Mouse (Mus musculus): ENCODE measurements around the gene Rif1.

Rif1 gene

DNA sequence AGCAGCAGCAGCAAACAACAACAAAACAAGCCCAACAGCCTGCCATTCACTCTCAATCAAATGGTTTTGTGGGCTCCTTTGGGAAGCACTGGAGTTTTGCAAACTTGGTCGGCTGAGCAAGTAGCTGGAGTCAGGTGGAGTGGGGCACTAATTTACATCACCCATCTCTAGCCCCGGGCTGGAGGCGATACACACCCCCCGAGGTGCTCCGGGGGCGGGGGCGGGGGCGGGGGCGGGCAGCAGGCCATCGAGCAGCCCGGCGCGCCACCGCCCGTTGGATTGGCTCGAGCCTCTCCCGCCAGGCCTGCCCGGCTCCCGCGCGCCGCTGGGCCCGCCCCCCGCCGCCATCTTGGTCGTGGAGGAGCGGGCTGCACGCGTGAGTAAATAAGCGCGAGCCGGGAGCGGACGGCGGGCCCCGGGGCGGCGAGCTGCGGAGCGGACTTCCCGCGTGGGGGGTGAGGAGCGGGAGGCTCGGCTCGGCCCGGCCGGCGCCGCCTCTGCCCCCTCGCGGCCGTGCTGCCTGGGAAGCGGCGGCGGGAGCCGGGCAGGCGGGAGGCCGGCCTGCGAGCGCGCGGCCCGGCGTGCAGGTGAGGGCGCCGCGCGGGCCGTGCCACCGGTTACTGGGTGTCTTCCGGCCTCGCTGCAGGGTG is at the start of gene Rif1:
Rif1 (plus strand) TSS at position 342 of the 650 bp plus-strand sequence.
- peak; percentile 87 to 92 for DNase-seq

DNA sequence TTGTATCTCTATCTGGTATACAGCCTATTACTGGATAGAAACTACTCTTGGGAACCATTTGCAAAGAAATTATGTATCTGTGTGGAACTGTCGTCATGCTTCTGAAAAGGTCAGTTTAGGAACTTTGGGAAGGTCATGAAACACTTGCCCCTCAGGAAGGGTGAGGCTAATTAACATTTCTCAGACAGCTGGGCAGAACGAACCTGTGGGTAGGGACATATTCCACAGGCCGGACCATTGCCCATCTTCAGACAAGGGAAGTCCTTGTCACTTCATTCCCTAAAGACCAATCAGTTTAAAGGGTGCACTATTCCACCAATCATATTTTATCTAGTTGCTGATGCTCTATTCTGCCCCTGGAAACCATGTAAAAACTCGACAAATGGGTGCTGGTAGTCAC is 45.6 kb upstream of the Rif1 start:
- no peak for DNase-seq

DNA sequence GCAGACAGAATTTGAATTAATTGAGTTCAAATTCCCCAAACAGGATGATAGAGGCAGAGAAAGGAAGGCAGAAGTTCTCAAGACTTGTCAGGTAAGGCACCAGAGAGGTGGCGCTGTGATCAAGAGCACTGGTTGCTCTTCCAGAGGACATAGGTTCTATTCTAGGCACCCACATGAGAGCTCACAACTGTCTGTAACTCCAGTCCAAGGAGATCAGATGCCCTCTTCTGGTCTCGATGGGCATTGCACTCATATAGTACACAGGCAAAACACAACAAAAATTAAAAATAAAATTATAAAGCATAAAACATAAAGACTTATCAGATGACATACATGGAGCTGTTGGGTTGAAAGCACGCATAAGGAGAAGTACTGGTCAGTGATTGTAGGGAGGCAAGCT is 43.2 kb upstream of the Rif1 start:
- no peak for DNase-seq

DNA sequence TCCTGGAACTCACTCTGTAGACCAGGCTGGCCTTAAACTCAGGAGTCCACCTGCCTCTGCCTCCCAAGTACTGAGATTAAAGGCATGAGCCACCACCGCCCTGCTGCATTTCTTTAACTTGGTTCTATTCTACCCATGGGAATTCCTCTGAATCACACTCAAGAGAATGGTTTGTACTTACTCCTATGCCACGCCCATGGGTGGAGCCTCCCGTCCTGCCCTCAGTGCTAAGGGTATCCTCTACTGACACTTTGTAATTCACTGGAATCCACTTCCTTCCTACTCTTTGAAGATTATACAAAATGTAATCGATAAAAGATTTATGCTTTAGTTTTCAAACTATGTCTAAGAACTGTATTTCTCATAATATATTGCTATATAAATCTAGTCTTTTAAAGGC is 41.1 kb upstream of the Rif1 start:
- DNase-seq: no peak

DNA sequence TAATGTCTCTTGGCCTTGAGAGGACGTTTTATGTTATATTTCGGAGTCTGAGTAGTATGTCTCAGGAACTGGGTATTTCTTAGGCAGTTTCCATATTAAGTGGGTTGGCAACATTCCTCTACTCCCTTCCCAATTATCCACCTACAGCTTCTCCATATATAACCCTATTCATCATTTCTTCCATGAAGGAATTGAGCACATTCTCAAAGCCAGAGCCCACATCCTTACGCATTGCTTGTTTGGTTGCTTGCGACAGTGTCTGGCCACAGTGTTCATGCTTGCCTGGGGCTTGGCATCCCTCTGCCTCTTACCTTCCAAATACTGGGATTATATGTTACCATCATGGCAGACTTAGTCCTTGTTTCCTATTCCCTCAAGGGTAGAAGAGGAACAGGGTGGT is 38.0 kb upstream of the Rif1 start:
- DNase-seq: no peak

DNA sequence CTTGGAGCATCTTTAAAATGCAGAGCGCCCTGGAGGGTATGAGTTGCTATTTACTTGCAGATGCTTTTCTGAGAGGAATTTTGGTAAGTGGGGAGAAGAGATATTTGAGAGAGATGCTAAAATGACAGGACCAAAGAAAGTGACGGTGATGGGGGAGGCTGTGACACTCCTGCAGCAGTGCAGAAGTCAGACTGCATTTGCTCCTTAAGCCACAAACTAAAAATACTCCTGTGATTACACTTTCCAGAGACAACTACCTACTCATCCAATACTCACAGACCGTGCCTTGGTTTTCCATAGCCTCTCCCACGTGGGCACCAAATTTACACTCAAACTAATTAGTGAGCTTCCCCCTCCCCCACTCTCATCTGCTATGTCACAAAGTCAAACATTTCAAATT is 37.5 kb upstream of the Rif1 start:
- no peak for DNase-seq

DNA sequence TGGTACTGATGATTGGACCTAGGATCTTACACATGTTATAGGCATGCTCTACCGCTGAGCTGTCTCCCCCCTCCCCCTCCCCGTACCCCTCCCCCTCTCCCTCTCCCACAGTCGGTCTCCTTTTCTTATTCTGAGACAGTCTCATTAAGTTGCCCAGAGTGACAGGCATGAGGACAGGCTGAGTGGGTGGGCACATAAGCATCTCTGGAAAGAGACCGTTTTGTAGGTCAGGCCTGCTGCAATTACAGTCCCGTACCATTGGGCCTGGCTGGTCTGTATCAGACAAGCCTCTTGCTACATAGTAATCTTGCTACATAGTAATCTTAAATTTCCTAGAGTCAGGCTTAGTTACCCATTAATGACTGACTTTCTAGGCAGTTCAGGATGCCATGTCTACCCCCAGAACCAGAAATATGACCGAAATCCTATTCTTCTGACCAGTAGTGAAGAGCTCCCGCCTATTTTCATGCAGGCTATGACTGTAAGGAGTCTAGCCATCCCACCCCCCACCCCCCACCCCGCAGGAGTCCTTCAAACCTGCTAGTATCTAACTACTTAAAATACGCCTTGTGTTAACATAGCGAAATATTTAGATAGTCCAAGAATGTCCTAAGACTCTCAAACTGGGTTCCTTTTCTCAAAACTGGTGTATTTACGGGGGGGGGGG is 35.6 kb upstream of the Rif1 start:
- DNase-seq: no peak

DNA sequence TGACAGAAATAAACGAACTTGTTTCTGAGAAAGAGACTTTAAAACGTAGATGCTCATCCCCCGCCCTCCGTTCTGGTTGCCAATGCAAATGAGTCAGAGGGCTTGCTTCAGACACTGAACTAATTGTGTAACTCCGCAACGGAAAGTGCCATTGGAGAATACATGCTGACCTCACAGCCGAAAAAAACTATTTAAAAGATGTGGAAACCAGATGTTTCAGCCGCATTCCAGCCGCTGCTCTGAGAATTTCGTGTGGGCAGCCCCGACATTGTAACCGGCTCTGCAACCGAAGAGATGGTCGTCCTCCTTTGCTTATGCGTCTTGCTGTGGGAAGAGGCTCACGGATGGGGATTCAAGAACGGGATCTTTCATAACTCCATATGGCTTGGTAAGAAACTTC is 34.8 kb upstream of the Rif1 start, which contains the start of gene Tnfaip6:
Tnfaip6 (plus strand) TSS at position 128 of the 400 bp plus-strand sequence.
- peak; percentile 9 to 33 for DNase-seq

DNA sequence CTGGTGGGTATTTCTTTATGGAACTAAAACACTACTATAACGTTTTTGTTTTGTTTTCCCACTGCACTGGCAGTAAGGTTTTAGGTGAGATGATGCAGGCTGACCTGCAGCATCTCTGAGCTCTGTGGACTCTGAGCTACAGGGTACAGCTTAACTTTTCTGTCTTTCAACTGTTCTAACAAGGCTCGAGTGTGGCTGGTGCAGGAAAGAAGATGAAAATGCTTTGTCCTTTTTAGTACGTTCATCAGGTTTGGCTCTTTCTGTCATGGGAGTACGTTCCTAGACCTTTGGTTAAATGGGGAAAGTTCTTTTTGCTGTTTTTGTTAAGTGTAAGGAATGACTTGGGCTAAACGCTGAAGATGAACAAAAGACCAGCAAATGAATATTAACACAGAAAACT is 34.1 kb upstream of the Rif1 start:
- no peak for DNase-seq

DNA sequence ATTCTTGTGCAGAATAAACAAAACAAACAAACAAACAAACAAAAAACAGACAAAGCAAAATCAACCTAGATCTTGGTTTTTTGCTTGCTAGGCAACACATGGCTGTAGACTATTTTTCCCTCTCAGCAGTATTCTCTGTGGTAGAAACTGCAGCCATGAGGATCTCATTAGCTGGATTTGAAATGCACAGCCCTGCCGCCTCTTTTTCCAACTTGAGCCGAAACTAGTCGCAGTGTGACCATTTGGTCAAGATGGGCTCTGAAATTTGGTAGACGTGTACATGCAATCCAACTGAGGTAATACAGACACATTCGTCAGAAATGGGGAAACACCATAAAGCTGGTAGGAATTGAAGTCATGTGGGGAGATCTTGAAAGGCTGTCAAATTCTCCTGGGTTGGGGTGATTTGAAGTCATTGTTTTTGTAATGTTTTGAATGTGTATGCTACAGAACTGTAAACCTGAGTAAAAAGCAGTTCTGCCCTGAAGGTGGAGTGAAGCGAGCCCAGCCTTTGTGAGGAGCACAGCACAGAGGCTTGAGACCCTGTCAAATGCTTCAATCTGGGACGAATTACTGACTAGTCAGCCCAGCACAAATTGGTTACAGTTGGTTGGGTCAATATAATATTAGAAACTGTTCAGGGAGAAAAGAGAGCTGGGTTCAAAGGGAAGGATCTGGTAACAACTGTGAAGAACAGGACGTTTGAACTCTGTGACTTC is 33.4 kb upstream of the Rif1 start:
- no peak for DNase-seq

DNA sequence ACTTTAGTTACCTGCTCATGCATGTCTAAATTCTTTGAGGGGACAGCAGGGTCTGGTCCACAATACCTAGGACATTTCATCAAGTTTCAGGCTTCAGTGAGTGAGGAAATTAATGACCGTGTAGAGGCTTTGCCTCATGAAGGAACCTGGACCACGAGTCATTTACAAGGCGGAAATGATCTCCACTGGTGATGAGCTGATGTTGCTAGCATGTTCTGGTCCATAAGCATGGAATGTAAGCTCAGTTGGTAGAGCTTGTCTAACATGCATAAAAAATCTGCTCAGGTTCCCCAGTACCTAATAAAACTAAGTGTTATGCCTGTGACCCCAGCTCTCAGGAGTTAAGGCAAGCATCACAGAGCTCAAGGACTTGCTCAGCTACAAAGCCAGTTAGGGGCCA is 30.5 kb upstream of the Rif1 start:
- DNase-seq: no peak

DNA sequence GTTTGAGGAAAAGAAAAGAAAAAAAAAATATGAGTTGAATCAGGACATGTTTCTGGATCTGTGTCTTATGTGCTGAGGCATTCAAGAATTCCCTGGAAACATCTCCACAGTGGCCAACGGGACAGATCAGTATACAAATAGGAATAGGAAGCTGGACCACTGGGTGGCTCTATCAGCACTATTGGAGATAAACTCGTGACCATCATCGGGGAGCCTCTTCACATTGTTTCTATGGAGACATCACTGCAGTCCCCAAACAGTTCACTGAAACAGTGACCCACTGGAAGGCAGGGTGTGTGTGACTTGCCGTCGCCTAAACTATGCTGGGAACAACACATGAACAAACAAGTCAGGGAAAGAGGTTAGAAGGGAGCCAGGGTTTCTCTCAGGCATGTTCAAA is 29.9 kb upstream of the Rif1 start:
- DNase-seq: no peak

DNA sequence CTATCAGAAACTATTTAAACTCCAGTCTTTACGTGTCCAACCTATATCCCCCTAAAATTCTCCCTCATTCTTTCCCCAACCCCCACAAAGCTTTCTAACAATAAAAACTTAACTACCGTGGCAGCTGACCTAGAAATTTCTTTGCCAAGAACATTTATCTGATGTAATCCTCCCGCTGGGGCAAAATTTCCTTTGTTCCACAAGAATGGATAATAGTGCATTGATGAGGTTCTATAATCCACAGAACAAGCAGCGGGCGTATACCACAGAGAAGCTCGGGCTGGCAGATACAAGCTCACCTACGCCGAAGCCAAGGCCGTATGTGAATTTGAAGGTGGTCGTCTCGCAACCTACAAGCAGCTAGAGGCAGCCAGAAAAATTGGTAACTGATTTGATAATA is 29.1 kb upstream of the Rif1 start:
- DNase-seq: no peak

DNA sequence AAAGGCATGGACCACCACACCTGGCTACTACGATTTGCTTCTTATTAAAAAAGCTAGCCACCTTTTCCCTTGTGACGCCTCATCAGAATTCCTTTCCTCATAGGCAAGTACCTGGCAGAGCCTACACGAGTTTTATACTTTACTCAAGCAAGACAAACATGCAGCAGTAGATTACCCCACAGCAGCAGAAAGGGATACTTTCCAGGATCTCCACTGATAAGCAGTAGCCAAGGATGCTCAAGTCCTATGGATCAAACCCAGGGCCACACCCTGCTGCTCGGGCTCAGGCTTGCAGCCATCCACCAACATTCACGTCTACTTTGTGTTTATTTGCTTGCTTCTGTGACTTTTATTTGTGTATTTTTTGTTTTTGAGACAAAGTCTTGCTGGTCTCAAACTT is 26.6 kb upstream of the Rif1 start:
- DNase-seq: no peak

DNA sequence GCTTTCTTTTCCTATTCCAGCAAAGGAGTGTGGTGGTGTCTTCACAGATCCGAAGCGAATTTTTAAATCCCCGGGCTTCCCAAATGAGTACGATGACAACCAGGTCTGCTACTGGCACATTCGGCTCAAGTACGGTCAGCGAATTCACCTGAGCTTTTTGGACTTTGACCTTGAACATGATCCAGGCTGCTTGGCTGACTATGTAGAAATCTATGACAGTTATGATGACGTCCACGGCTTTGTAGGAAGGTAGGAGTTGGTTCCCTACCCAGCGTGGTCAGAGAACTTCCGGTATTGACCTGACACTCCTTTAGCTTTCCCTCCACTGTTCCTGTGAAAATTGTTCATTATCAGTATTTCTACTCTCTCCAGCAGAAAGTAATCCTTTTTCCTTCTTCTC is 21.8 kb upstream of the Rif1 start:
- no peak for DNase-seq

DNA sequence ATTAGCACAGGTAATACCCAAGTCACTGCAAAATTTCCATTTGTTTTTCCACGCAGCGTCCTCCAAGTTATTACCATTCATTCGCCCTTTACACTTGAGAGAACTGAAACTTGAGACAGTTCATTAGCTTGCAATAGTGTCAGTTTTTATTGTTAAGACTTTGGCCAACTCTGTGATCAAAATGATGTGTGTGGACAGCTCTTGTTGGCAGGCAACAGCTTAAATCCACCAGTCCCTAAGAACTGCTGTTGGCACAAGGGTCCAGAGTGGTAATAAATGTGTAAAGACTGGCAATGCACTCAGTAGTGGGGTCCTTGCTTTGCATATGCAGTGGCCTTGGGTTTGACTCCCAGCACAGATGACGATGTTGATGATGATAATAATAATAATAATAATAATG is 20.3 kb upstream of the Rif1 start:
- no peak for DNase-seq

DNA sequence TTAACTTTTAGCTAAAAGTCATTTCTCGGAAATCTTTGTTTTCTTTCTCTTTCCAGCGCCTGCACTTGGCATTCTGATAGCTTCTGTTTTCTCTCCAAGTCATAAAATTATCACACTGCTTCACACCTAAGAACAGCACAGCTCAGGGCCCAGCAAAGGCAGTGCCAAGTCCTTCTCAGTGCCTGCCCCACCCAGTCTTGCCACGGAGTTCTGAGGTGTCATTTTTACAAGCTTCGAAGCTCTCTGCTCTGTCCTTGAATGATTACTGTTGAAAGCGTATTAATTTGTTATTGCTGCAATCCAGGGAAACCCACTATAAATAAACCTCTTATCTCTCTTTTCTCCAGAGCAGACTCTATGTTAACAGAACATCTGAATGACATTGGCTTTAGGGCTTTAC is 19.1 kb upstream of the Rif1 start:
- DNase-seq: no peak

DNA sequence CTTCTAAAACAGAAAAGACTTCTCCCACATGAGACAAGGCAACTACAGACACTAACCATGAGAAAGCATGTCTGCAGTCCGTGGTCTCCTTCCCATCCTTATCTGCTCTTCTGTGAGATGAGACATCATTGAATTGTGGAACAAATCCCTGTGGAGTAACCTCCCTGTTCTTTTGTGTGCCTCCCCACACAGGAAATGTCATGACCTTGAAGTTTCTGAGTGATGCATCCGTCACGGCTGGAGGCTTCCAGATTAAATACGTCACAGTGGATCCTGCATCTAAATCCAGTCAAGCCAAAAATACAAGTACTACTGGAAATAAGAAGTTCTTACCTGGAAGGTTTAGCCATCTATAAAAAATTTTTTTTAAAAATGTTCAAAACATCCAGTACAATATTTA is 17.0 kb upstream of the Rif1 start:
- DNase-seq: no peak

DNA sequence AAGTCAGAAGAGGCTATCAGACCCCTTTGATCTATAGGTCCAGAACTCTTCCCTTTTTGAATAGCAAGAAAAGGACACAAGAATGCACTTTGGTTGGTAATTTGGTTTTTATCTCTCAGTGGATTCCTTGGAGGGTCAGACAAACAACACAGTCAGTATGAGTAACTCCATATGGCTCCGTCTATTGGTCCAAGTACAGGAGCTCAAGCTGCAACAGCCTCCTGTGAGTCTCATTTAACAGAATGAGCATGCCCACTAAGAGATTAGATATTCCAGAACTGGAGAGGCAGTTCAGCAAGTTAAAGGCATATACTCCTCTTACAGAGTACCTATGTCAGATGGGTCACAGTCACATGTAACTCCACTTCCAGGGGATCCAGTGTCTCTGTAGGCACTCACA is 15.5 kb upstream of the Rif1 start:
- DNase-seq: no peak

DNA sequence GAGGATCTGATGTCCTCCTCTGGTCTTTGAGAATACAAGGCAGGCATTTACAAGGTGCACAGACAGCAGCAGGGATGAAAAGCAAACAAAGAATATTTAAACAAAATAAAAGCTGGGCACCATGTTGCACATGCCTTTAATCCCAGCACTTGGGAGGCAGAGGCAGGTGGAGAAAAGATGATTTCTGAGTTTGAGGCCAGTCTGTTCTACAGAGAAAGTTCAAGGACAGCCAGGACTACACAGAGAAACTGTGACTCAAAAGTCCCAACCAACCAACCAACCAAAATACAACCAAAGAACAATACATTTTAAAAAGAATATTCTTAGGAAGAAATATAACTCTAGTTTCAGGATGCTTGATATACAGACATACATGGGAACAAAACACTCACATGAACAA is 15.0 kb upstream of the Rif1 start:
- DNase-seq: no peak

DNA sequence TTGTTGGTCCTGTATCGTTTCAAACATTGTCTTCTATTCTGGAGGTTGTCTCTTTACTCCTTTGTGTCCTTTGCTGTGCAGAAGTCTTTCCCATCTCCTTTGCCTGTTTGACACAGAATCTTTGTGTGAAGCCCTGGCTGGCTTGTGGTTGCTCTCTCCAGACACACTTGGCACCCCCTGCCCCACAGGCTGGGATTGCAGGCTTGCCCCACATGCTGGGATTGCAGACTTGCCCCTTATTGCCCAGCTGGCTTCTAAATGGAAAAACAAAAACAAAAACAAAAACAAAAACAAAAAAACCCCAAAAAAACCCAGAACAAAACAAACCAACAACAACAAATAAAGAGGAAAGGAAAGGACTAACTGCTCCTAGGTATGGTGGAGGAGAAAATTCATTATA is 4.0 kb upstream of the Rif1 start:
- no peak for DNase-seq

DNA sequence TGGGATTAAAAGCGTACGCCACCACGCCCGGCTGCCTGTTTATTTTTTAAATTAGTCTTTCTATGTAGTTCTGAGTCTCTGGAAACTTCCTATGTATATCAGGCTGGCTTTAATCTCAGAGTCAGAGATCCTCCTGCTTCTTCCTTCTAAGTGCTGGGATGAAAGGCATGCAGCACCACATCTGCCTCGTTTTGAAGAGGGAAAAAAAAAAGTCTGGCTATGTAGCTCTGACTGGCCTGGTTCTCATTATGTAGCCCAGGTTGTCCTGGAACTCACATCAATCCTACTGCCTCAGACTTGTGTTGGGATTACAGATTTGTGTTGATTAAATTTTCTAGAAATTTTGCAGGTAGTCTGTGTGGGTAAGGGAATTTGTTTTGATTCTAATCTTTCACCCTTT is 1.8 kb upstream of the Rif1 start:
- DNase-seq: no peak

DNA sequence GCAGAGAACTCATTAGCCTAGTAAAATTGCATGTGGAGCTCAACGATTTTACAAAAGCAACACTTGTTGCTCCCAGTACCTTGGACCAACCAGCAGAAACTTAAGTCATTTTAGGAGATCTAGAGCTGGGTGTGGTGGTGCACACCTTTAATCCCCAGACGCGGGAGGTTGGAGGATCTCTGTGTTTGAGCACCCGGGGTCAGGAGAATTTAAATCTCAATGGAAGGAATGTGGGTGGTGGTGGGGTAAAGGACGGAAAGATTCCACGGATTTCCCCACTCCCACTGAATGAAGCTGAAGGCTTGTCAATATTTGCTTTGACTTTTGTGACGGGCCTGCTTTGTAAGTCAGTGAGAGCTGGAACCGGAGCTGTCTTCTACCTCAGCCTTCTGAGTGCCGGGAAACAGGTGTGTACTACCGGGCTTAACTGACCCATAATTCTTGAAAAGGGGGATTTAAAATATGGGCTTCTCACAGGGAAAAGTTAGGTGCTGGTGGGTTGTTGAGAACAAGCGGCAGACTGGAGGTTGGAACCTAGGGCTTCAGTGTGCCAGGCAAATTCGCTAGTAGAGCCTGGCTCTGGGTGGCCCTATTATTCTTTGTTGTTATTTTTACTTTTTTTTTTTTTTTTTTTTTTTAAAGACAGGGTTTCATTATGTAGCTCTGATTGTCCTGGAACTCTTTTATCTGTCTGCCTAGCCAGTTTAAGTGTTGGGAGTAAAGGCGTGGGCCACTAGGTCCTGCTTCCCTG is 1.2 kb upstream of the Rif1 start:
- DNase-seq: no peak

DNA sequence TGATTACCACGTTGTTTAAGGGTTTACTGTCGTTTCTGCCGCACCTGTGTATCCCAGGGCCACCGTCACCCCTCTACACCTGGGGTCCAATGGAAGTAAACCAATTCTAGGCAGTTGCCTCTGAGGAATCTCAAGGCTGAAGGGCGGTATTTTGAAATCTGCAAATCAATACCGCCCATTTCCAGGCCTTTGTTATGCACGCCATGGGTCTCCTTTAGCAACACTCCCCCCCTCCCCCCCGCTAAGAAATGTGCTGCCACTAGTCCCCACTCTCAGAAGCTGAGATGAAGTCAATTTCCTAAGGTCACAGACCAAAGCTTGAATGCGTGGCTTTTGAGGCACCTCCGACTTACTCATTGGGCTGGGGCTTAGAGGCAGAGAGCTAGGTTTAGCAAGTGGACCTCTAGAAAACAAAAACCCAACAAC is 554 bp upstream of the Rif1 start:
- DNase-seq: peak in 1 of 2 experiments; percentile 12
